Mouse (Mus musculus) left cerebral cortex, adult 8-10 months (tissue): ENCODE results near the gene Tcerg1l. TPM values are rescaled to one million over a fixed set of nuclear protein-coding genes. Genes with fewer than 3 reads are reported as not detected.

Experiments used
- DNase-seq, 2 experiments: peaks; one replicate each; pipeline ENCODE4 v3.0.0; 2022; ENCODE audit warnings: low spot score in 2 of 2
- total RNA-seq, 4 experiments: library from RNA; stranded (reverse); gene quantifications; 2 replicates each; pipeline ENCODE4 v1.2.4; 2022

Gene Tcerg1l
- 10 to 100 TPM; 10.2 to 12.0 (median 11.3) TPM for total RNA-seq

- DNase-seq, result peak in 1 of 2 experiments; percentile 9
Observed at GRCm38 (mm10) chr7:138397485-138398181, at the start of gene Tcerg1l. Gene Tcerg1l, minus strand, starts transcription at chr7:138397730.

DNA sequence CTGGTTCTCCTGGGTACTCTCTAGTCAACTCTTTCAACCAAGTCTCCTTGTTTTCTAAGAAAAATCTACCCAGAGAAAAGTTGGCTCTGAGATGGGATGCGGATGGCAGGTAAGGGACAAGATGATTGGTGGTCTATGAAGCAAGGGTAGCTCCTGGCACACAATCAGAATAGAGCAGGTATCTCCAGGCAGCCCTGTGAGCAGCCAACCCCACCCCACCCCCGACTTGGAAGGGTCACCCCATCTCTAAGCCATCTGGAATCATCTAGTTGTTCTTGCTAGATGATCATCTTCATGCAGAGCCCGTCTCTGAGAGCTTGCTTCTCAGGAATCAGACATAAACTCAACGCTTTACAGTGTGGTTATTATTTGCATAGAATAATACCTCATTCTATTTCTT, 44.6 kb upstream of the Tcerg1l start:
- DNase-seq, result no peak

- DNase-seq, result no peak
Observed at GRCm38 (mm10) chr7:138432541-138432940, 35.0 kb upstream of the Tcerg1l start.

GRCm38 (mm10) chr7:138431456-138431855, 33.9 kb upstream of the Tcerg1l start:
- no peak for DNase-seq

- DNase-seq, result no peak
Observed at GRCm38 (mm10) chr7:138429916-138430315, 32.4 kb upstream of the Tcerg1l start.

DNA sequence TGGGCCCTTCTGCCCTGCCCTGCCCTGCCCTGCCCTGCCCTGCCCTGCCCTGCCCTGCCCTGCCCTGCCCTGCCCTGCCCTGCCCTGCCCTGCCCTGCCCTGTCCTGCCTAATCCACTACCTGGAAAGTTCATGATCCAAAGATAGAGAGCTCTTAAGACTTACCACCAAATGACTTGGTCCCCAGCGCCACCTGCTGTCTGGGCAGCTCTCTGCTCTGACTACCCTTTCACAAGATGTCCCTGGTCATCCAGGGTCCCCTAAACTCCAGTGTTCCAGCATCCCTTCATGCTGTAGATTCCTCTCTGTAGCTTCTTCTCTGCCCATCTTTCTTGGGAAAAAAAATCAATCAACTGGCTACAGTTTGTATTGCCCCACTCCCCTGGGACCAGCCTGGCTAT, 31.3 kb upstream of the Tcerg1l start:
- DNase-seq, result peak; percentile 15 to 29

DNA sequence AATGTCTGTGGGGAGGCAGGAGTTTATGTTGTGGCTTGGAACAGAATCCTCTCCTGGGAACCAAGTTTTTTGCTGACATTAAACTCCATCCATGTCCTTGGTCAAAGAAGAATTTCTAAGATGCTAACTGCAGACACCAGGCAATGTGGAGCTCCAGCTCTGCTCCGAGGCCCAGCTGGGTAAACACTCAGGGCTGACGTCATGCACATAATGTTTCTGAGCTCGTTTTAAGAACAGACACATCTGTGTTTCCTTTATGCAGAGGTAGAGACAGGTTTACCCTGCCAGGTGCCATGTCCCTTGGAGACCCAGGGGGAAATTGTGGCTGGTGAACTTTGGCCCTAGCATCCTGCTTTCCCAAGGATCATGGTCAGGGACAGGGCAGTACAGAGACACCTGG, 29.9 kb upstream of the Tcerg1l start:
- DNase-seq, result no peak

GRCm38 (mm10) chr7:138413496-138413895, 16.0 kb upstream of the Tcerg1l start:
- DNase-seq, result peak in 1 of 2 experiments; percentile 69

DNA sequence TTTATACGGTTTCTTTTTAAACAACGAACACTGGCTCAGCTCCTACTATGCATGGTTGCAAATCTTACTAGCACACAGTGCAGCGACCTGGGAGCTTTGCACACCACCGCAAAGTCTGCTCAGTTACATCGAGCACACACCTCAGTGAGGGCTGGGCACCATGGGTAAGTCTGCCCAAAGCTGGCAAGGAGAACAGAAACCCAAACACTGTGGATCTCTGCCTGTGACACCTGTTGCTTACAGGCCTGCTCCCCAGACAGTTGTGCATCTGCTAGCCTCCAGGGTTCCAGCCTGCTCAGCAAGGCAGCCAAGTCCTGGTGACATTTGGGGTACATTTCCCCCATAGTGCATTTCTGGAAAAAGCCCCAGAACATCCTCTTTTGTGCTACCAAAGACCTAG, 4.1 kb upstream of the Tcerg1l start:
- DNase-seq, result no peak

GRCm38 (mm10) chr7:138400506-138401272, 3.2 kb upstream of the Tcerg1l start:
- no peak for DNase-seq

GRCm38 (mm10) chr7:138398182-138398793, 758 bp upstream of the Tcerg1l start:
- peak; percentile 56 to 69 for DNase-seq

DNA sequence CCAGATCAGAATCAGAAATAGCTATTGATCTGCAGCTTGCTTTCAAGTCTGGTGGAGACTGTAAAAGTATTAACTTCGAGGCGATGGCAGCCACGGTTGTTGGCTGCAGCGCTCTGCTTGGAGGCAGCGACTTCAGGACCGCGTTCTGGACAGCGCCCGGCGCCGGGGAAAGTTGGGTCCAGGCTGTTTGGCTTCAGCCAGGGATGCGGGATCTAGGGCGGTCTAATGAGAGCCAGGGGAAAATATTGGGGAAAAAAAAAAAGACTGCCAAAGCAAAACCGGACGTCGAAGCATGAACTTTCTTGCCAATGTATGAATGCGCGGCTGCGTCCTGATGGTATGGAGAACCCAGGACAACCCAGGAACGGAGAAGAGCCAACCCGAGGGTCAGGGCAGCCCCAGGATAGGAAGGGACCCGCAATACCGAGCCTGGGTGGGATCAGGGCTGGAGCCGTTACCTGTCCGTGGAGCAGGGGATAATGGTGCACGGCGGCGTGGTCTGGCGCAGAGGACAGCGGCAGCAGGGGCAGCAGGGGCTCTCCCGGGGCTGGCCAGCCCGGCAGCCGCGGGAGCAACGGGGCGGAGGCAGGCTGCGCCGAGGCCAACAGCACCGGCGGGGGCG, 556 bp downstream of the Tcerg1l start:
- DNase-seq, result peak in 1 of 2 experiments; percentile 9

- DNase-seq, result no peak
Observed at GRCm38 (mm10) chr7:138396109-138396862, 1.2 kb downstream of the Tcerg1l start.

GRCm38 (mm10) chr7:138389941-138390340, 7.6 kb downstream of the Tcerg1l start:
- no peak for DNase-seq

- no peak for DNase-seq
Observed at GRCm38 (mm10) chr7:138389071-138389470, 8.5 kb downstream of the Tcerg1l start.

GRCm38 (mm10) chr7:138379221-138379620, 18.3 kb downstream of the Tcerg1l start:
- DNase-seq, result no peak

GRCm38 (mm10) chr7:138378546-138378945, 19.0 kb downstream of the Tcerg1l start:
- no peak for DNase-seq

GRCm38 (mm10) chr7:138375573-138375972, 22.0 kb downstream of the Tcerg1l start:
- DNase-seq, result no peak

DNA sequence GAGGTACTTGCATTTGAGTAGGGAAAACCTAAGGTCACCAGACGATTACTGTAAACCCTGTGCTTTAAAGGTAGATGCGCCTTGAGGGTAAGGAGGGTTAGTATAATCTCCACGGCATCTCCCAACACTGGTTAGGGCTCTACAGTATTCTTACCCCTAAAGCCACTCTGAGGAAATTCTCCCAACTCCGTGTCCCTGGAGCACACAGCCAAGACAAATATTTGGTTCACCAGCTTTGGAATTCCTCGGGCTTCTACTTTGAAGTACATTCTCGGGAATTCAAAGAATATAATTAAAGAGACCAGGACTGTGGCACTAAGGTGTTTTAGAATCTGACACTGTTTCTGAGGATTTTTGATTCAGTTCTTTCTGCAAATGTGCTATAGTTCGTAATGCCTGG, 23.2 kb downstream of the Tcerg1l start:
- no peak for DNase-seq

- no peak for DNase-seq
Observed at GRCm38 (mm10) chr7:138373530-138373929, 24.0 kb downstream of the Tcerg1l start.

- no peak for DNase-seq
Observed at GRCm38 (mm10) chr7:138367570-138367969, 30.0 kb downstream of the Tcerg1l start.
